Comparison of ENCODE assay signal across 22 mouse cellular contexts in genomic region chr2:124099697-124100096, GRCm38 (mm10). TPM values are rescaled to one million over a fixed set of nuclear protein-coding genes. Genes with fewer than 3 reads are reported as not detected.
A peak's percentile ranks its signal among the peaks of the same experiment; 100 is the strongest.
DNase-seq lines count a peak whose midpoint lies in the region; ATAC-seq and TF ChIP-seq lines count a peak whose summit lies in the region.
"Had no signal": no experiment of that assay in that cellular context is flagged by ENCODE, and none has a peak within 500 bp of the region (broad histone marks: within the 10 kb centered on the region; RNA-seq: fewer than 3 reads in every experiment).

No protein-coding gene starts in this region.

- peak; percentile 38 for DNase-seq in forebrain, embryonic 14.5 days (ENCODE audit: low spot score)
- DNase-seq in forebrain, embryonic 10.5 days (ENCODE audit: extremely low spot score, low spot score) = no peak
- DNase-seq in kidney, postnatal 0 days (ENCODE audit: low spot score) = no peak
- DNase-seq in kidney, postnatal 14 days = no peak
- peak; percentile 59 for DNase-seq in midbrain, postnatal 0 days (ENCODE audit: low spot score)
- peak; percentile 1 for DNase-seq in splenic B cell, adult 2 months (ENCODE audit: low read depth, low spot score)
- no peak for DNase-seq in testis, postnatal 10 days (ENCODE audit: low spot score)
- DNase-seq: adrenal gland, adult 2 months; B cell, adult 2 months; cerebellum, adult 11-12 months; gastrocnemius, postnatal 14 days; heart, adult 18-20 months; layer of hippocampus, postnatal 36 days; lung, postnatal 10 days; right cerebral cortex, adult 18-20 months; thymus, postnatal 25 days had no signal

- no peak overlapping the region for H3K4me3 ChIP-seq in forebrain, embryonic 14.5 days (ENCODE audit: low read depth, low read length)
- H3K4me3 ChIP-seq in forebrain, embryonic 10.5 days = no peak overlapping the region
- no peak overlapping the region for H3K4me3 ChIP-seq in kidney, postnatal 0 days (replicated peaks; ENCODE audit: low read depth, low read length)
- no peak overlapping the region for H3K4me3 ChIP-seq in midbrain, postnatal 0 days (ENCODE audit: low read depth, low read length)
- no peak overlapping the region for H3K4me3 ChIP-seq in midbrain, embryonic 16.5 days (ENCODE audit: low read depth, low read length)
- H3K4me3 ChIP-seq: heart, embryonic 15.5 days; limb, embryonic 15.5 days; liver, embryonic 15.5 days; megakaryocyte, embryonic 14.5 days had no signal

- peaks cover 6% of the 10 kb centered on the region for H3K4me1 ChIP-seq in forebrain, embryonic 14.5 days (ENCODE audit: control insufficient read depth, insufficient read depth, low read length)
- H3K4me1 ChIP-seq in forebrain, embryonic 10.5 days = peaks cover 14% of the 10 kb centered on the region
- no peaks in the 10 kb centered on the region for H3K4me1 ChIP-seq in kidney, postnatal 0 days (replicated peaks; ENCODE audit: insufficient read depth, low read length)
- H3K4me1 ChIP-seq in midbrain, postnatal 0 days (ENCODE audit: insufficient read depth, low read length) = no peaks in the 10 kb centered on the region
- peaks cover 6% of the 10 kb centered on the region; the same call in 1 of the 2 replicates for H3K4me1 ChIP-seq in midbrain, embryonic 16.5 days (ENCODE audit: control insufficient read depth, insufficient read depth, low read length)
- H3K4me1 ChIP-seq: limb, embryonic 15.5 days; liver, embryonic 15.5 days; megakaryocyte, embryonic 14.5 days had no signal

- no peak for ATAC-seq in forebrain, embryonic 14.5 days
- ATAC-seq in kidney, postnatal 0 days (replicated peaks; ENCODE audit: low FRiP score, low read depth) = no peak
- ATAC-seq in midbrain, postnatal 0 days (ENCODE audit: low FRiP score) = no peak
- ATAC-seq in midbrain, embryonic 16.5 days = no peak
- ATAC-seq: inflammation-experienced regulatory T-cells, adult 6 months had no signal

- H3K4me2 ChIP-seq in forebrain, embryonic 14.5 days (ENCODE audit: low read length) = no peak overlapping the region
- H3K4me2 ChIP-seq in kidney, postnatal 0 days (ENCODE audit: low read length) = no peak overlapping the region
- no peak overlapping the region for H3K4me2 ChIP-seq in midbrain, postnatal 0 days (ENCODE audit: low read depth, low read length, poor library complexity, severe bottlenecking)
- H3K4me2 ChIP-seq in midbrain, embryonic 16.5 days (ENCODE audit: low read length) = no peak overlapping the region
- H3K4me2 ChIP-seq: heart, embryonic 15.5 days; limb, embryonic 15.5 days; liver, embryonic 15.5 days had no signal

- H3K36me3 ChIP-seq in forebrain, embryonic 14.5 days (ENCODE audit: control insufficient read depth, insufficient read depth, low read length) = no peaks in the 10 kb centered on the region
- no peaks in the 10 kb centered on the region for H3K36me3 ChIP-seq in forebrain, embryonic 10.5 days (replicated peaks)
- H3K36me3 ChIP-seq in kidney, postnatal 0 days (ENCODE audit: insufficient read depth, low read length) = no peaks in the 10 kb centered on the region
- no peaks in the 10 kb centered on the region for H3K36me3 ChIP-seq in midbrain, postnatal 0 days (ENCODE audit: insufficient read depth, low read length)
- H3K36me3 ChIP-seq in midbrain, embryonic 16.5 days (ENCODE audit: control insufficient read depth, insufficient read depth, low read length) = no peaks in the 10 kb centered on the region
- H3K36me3 ChIP-seq in splenic B cell, adult 2 months (ENCODE audit: control insufficient read depth, insufficient read depth, low read length, poor library complexity, severe bottlenecking) = no peaks in the 10 kb centered on the region
- H3K36me3 ChIP-seq: heart, embryonic 15.5 days; limb, embryonic 15.5 days; liver, embryonic 15.5 days had no signal

- no peak overlapping the region for H3K9ac ChIP-seq in forebrain, embryonic 14.5 days (ENCODE audit: low read length)
- H3K9ac ChIP-seq in kidney, postnatal 0 days (ENCODE audit: low read depth, low read length) = no peak overlapping the region
- no peak overlapping the region for H3K9ac ChIP-seq in midbrain, postnatal 0 days (replicated peaks; ENCODE audit: low read length, poor library complexity, severe bottlenecking)
- H3K9ac ChIP-seq in midbrain, embryonic 16.5 days (ENCODE audit: low read depth, low read length) = no peak overlapping the region
- H3K9ac ChIP-seq: heart, embryonic 15.5 days; limb, embryonic 15.5 days; liver, embryonic 15.5 days had no signal

- WGBS in forebrain, embryonic 14.5 days = 42% methylated on average over 1 of the region's 1 CpGs
- WGBS in forebrain, embryonic 10.5 days = 49% methylated on average over 1 of the region's 1 CpGs
- 31% methylated on average over 1 of the region's 1 CpGs for WGBS in kidney, postnatal 0 days
- WGBS in midbrain, postnatal 0 days = 41% methylated on average over 1 of the region's 1 CpGs
- 53% methylated on average over 1 of the region's 1 CpGs for WGBS in midbrain, embryonic 16.5 days

- peak; percentile 56; the same call in 1 of the 2 replicates for TF ChIP-seq CTCF in kidney, postnatal 0 days (IDR thresholded peaks at IDR 0.05; ENCODE audit: low read depth)
- peak; percentile 72 for TF ChIP-seq CTCF in midbrain, postnatal 0 days (IDR thresholded peaks at IDR 0.05)

- no peaks in the 10 kb centered on the region for H3K27me3 ChIP-seq in forebrain, embryonic 14.5 days (replicated peaks; ENCODE audit: control insufficient read depth, insufficient read depth, low read length)
- H3K27me3 ChIP-seq in forebrain, embryonic 10.5 days (ENCODE audit: poor library complexity, severe bottlenecking) = peaks cover 6% of the 10 kb centered on the region; the same call in 1 of the 2 replicates
- no peaks in the 10 kb centered on the region for H3K27me3 ChIP-seq in kidney, postnatal 0 days (ENCODE audit: insufficient read depth, low read length)
- no peaks in the 10 kb centered on the region for H3K27me3 ChIP-seq in midbrain, postnatal 0 days (ENCODE audit: insufficient read depth, low read length)
- H3K27me3 ChIP-seq in midbrain, embryonic 16.5 days (ENCODE audit: control insufficient read depth, insufficient read depth, low read depth, low read length) = no peaks in the 10 kb centered on the region
- H3K27me3 ChIP-seq in splenic B cell, adult 2 months (ENCODE audit: control insufficient read depth, insufficient read depth, low read length, poor library complexity, severe bottlenecking) = no peaks in the 10 kb centered on the region
- H3K27me3 ChIP-seq: heart, embryonic 15.5 days; limb, embryonic 15.5 days; liver, embryonic 15.5 days; megakaryocyte, embryonic 14.5 days had no signal

- no peak overlapping the region for H3K27ac ChIP-seq in forebrain, embryonic 14.5 days (ENCODE audit: low read depth, low read length)
- no peak overlapping the region for H3K27ac ChIP-seq in forebrain, embryonic 10.5 days
- H3K27ac ChIP-seq in kidney, postnatal 0 days = no peak overlapping the region
- no peak overlapping the region for H3K27ac ChIP-seq in midbrain, postnatal 0 days (ENCODE audit: low read depth, low read length)
- H3K27ac ChIP-seq in midbrain, embryonic 16.5 days (ENCODE audit: low read length) = no peak overlapping the region
- H3K27ac ChIP-seq: heart, embryonic 15.5 days; limb, embryonic 15.5 days; liver, embryonic 15.5 days had no signal

- no peaks in the 10 kb centered on the region for H3K9me3 ChIP-seq in forebrain, embryonic 14.5 days (replicated peaks; ENCODE audit: control insufficient read depth, low read length)
- H3K9me3 ChIP-seq in forebrain, embryonic 10.5 days = no peaks in the 10 kb centered on the region
- no peaks in the 10 kb centered on the region for H3K9me3 ChIP-seq in kidney, postnatal 0 days (replicated peaks; ENCODE audit: low read length)
- H3K9me3 ChIP-seq in midbrain, postnatal 0 days (ENCODE audit: low read length) = no peaks in the 10 kb centered on the region
- no peaks in the 10 kb centered on the region for H3K9me3 ChIP-seq in midbrain, embryonic 16.5 days (replicated peaks; ENCODE audit: control insufficient read depth, low read length, poor library complexity, severe bottlenecking)
- H3K9me3 ChIP-seq: heart, embryonic 15.5 days; limb, embryonic 15.5 days; liver, embryonic 15.5 days; megakaryocyte, embryonic 14.5 days had no signal

RNA-seq across cellular contexts. Expression of gene Sema6d, which starts 9.9 kb away (rescaled TPM):
- polyA plus RNA-seq in forebrain, embryonic 14.5 days (2014; fragmentation: Nextera tagmentation; extraction: Ambion mirVana) = 15.7 and 19.0 TPM in 2 replicates
- polyA plus RNA-seq in forebrain, embryonic 10.5 days (2016; fragmentation: Nextera tagmentation; extraction: Ambion mirVana) = 4.0 and 4.8 TPM in 2 replicates
- 4.3 and 4.9 TPM in 2 replicates for polyA plus RNA-seq in kidney, postnatal 0 days (2015; fragmentation: Nextera tagmentation; extraction: Ambion mirVana)
- 59.8 and 64.8 TPM in 2 replicates for total RNA-seq in midbrain, postnatal 0 days (2014; rRNA removed)
- polyA plus RNA-seq in midbrain, postnatal 0 days (2015; fragmentation: Nextera tagmentation; extraction: Ambion mirVana) = 17.4 and 22.6 TPM in 2 replicates
- polyA plus RNA-seq in midbrain, embryonic 16.5 days (2015; fragmentation: Nextera tagmentation; extraction: Ambion mirVana) = 31.8 and 35.0 TPM in 2 replicates

Comparison
In these comparisons a context has a peak if more than half of its experiments do, and no peak if none do; other contexts are left out.
1. DNase-seq: peak in forebrain, embryonic 14.5 days (single experiment), midbrain, postnatal 0 days (single experiment) and splenic B cell, adult 2 months (single experiment); none in forebrain, embryonic 10.5 days (single experiment), kidney, postnatal 0 days (single experiment), kidney, postnatal 14 days (single experiment) and testis, postnatal 10 days (single experiment).